ENCODE assay signal across 10 mouse cellular contexts in genomic region chr8:106511531-106512041, GRCm38 (mm10). TPM values are rescaled to one million over a fixed set of nuclear protein-coding genes. Genes with fewer than 3 reads are reported as not detected.
DNase-seq lines count a peak whose midpoint lies in the region; ATAC-seq and TF ChIP-seq lines count a peak whose summit lies in the region.
"Had no signal": no experiment of that assay in that cellular context is flagged by ENCODE, and none has a peak within 500 bp of the region (broad histone marks: within the 10 kb centered on the region; RNA-seq: fewer than 3 reads in every experiment).

No protein-coding gene starts in this region.

- under 1% methylated on average over 30 of the region's 30 CpGs for WGBS in heart, embryonic 11.5 days (ENCODE audit: insufficient replicate concordance)
- 2% methylated on average over 30 of the region's 30 CpGs for WGBS in forebrain, postnatal 0 days
- under 1% methylated on average over 30 of the region's 30 CpGs for WGBS in midbrain, embryonic 15.5 days

- 0 out of 2 replicates have a peak, but pooled peaks cover 3% of the 10 kb centered on the region for H3K27me3 ChIP-seq in heart, embryonic 11.5 days (ENCODE audit: control insufficient read depth, insufficient read depth, low read length)
- H3K27me3 ChIP-seq in forebrain, postnatal 0 days (ENCODE audit: insufficient read depth, low read length) = peaks cover 53% of the 10 kb centered on the region
- peaks cover 59% of the 10 kb centered on the region for H3K27me3 ChIP-seq in midbrain, embryonic 15.5 days (replicated peaks)

- DNase-seq in heart, adult 18-20 months = no peak
- DNase-seq in forebrain, postnatal 0 days = no peak
- peak; percentile 34 to 66 for DNase-seq in kidney, postnatal 25 days
- no peak for DNase-seq in left cerebral cortex, postnatal 36 days (ENCODE audit: low spot score in 2 of 2)

- peak overlapping the region; percentile 88 for H3K4me2 ChIP-seq in heart, embryonic 11.5 days
- peak overlapping the region; percentile 47 for H3K4me2 ChIP-seq in forebrain, postnatal 0 days (ENCODE audit: low read depth)
- peak overlapping the region; percentile 72 for H3K4me2 ChIP-seq in midbrain, embryonic 15.5 days

- peak overlapping the region; percentile 81 for H3K9ac ChIP-seq in heart, embryonic 11.5 days (ENCODE audit: low read depth, low read length)
- H3K9ac ChIP-seq in forebrain, postnatal 0 days = no peak overlapping the region
- H3K9ac ChIP-seq in midbrain, embryonic 15.5 days = no peak overlapping the region

- peak; percentile 39 for ATAC-seq in heart, embryonic 11.5 days (replicated peaks; ENCODE audit: insufficient number of reproducible peaks, low FRiP score, low TSS enrichment)
- no peak; the same call in 1 of the 2 replicates for ATAC-seq in forebrain, postnatal 0 days
- ATAC-seq in midbrain, embryonic 15.5 days (replicated peaks) = no peak
- no peak for ATAC-seq in activated CD4-positive, CD25-positive, alpha-beta regulatory T cell, adult 4 months
- no peak for ATAC-seq in megakaryocyte, adult 5-6 weeks (ENCODE audit: poor library complexity, severe bottlenecking)

- H3K9me3 ChIP-seq in heart, embryonic 11.5 days (replicated peaks; ENCODE audit: control insufficient read depth, low read length) = no peaks in the 10 kb centered on the region
- no peaks in the 10 kb centered on the region for H3K9me3 ChIP-seq in forebrain, postnatal 0 days (ENCODE audit: low read length)
- no peaks in the 10 kb centered on the region for H3K9me3 ChIP-seq in midbrain, embryonic 15.5 days

- peaks cover 24% of the 10 kb centered on the region for H3K4me1 ChIP-seq in heart, embryonic 11.5 days (ENCODE audit: control insufficient read depth, insufficient read depth, low read length)
- peaks cover 10% of the 10 kb centered on the region; the same call in 1 of the 2 replicates for H3K4me1 ChIP-seq in forebrain, postnatal 0 days (ENCODE audit: insufficient read depth)
- peaks cover 34% of the 10 kb centered on the region for H3K4me1 ChIP-seq in midbrain, embryonic 15.5 days

- no peak for TF ChIP-seq CTCF in forebrain, postnatal 0 days (IDR thresholded peaks at IDR 0.05; ENCODE audit: low read depth)

- intact Hi-C loops in left cerebral cortex, postnatal 36 days (cut with DNase I) = no loop called here

- H3K36me3 ChIP-seq in heart, embryonic 11.5 days (ENCODE audit: control insufficient read depth, insufficient read depth, low read length) = no peaks in the 10 kb centered on the region
- no peaks in the 10 kb centered on the region for H3K36me3 ChIP-seq in forebrain, postnatal 0 days (ENCODE audit: insufficient read depth)
- no peaks in the 10 kb centered on the region for H3K36me3 ChIP-seq in midbrain, embryonic 15.5 days (replicated peaks)

- peak overlapping the region; percentile 66 for H3K4me3 ChIP-seq in heart, embryonic 11.5 days (ENCODE audit: low read depth, low read length)
- H3K4me3 ChIP-seq in forebrain, postnatal 0 days (ENCODE audit: low read depth, low read length) = peak overlapping the region; percentile 33
- H3K4me3 ChIP-seq in midbrain, embryonic 15.5 days = peak overlapping the region; percentile 38

- peak overlapping the region; percentile 85 for H3K27ac ChIP-seq in heart, embryonic 11.5 days (ENCODE audit: low read depth, low read length)
- H3K27ac ChIP-seq in forebrain, postnatal 0 days (ENCODE audit: low read depth, low read length) = no peak overlapping the region
- no peak overlapping the region for H3K27ac ChIP-seq in midbrain, embryonic 15.5 days

RNA-seq across cellular contexts. Expression of gene Cdh3, which starts 0.9 kb away (rescaled TPM):
- 17.8 and 22.5 TPM in 2 replicates for polyA plus RNA-seq in heart, embryonic 11.5 days (2014; fragmentation: Nextera tagmentation; extraction: Ambion mirVana)
- under 1 TPM; 0.35 to 0.93 TPM for total RNA-seq in heart, adult 18-20 months (2021)
- total RNA-seq in forebrain, postnatal 0 days (2014; rRNA removed) = 0.85 and 1.3 TPM in 2 replicates
- polyA plus RNA-seq in forebrain, postnatal 0 days (2015; fragmentation: Nextera tagmentation; extraction: Ambion mirVana) = 1.2 and 1.4 TPM in 2 replicates
- polyA plus RNA-seq in midbrain, embryonic 15.5 days (2015; fragmentation: Nextera tagmentation; extraction: Ambion mirVana) = 0.80 and 1.1 TPM in 2 replicates
- total RNA-seq in left cerebral cortex, postnatal 36 days (2021) = under 1 TPM; 0.30 to 0.50 TPM
- polyA plus RNA-seq in activated CD4-positive, CD25-positive, alpha-beta regulatory T cell, adult 4 months (2017; shearing (Covaris generic)) = not detected
- not detected in 2 replicates for total RNA-seq in megakaryocyte, adult 5-6 weeks (2015)
- not detected in 2 replicates for total RNA-seq in megakaryocyte, adult 5-6 weeks (2017)
- total RNA-seq: CH12.LX had no signal

RNA-seq across cellular contexts. Expression of gene 6030452D12Rik, which starts 11.3 kb away (rescaled TPM):
- polyA plus RNA-seq in heart, embryonic 11.5 days (2014; fragmentation: Nextera tagmentation; extraction: Ambion mirVana) = not detected in 2 replicates
- not detected for total RNA-seq in heart, adult 18-20 months (2021)
- not detected in 2 replicates for total RNA-seq in forebrain, postnatal 0 days (2014; rRNA removed)
- not detected in 2 replicates for polyA plus RNA-seq in forebrain, postnatal 0 days (2015; fragmentation: Nextera tagmentation; extraction: Ambion mirVana)
- polyA plus RNA-seq in midbrain, embryonic 15.5 days (2015; fragmentation: Nextera tagmentation; extraction: Ambion mirVana) = not detected in 2 replicates
- not detected for total RNA-seq in left cerebral cortex, postnatal 36 days (2021)
- not detected for polyA plus RNA-seq in activated CD4-positive, CD25-positive, alpha-beta regulatory T cell, adult 4 months (2017; shearing (Covaris generic))
- total RNA-seq in megakaryocyte, adult 5-6 weeks (2015) = not detected in 2 replicates
- not detected in 2 replicates for total RNA-seq in megakaryocyte, adult 5-6 weeks (2017)
- total RNA-seq: CH12.LX; gastrocnemius, postnatal 4 days had no signal

Comparison
In these comparisons a context has a peak if more than half of its experiments do, and no peak if none do; other contexts are left out.
1. DNase-seq: peak in kidney, postnatal 25 days (2 of 2); none in heart, adult 18-20 months (0 of 2), forebrain, postnatal 0 days (single experiment) and left cerebral cortex, postnatal 36 days (0 of 2).
2. Peak in every context shown above with its lines, with median percentiles within 50 percentile points of each other: H3K4me2 ChIP-seq and H3K4me3 ChIP-seq.